Mouse (Mus musculus): ENCODE measurements around the gene Mcf2l.

- TF ChIP-seq GATA1 (IDR thresholded peaks at IDR 0.05; ENCODE audit: borderline replicate concordance, low read length) (no peak), FLI1 (IDR thresholded peaks at IDR 0.05; ENCODE audit: low read length) (no peak)
Measured at GRCm38 (mm10) chr8:12976723-12977122, 103.1 kb downstream of the Mcf2l start.

Data from megakaryocyte, embryonic 14.5 days (primary cell).